Mouse (Mus musculus) testis, adult 2 months (tissue): ENCODE results near the gene 1700020N01Rik. TPM values are rescaled to one million over a fixed set of nuclear protein-coding genes. Genes with fewer than 3 reads are reported as not detected.
A peak's percentile ranks its signal among the peaks of the same experiment; 100 is the strongest.

Source experiments
- H3K27ac ChIP-seq: fragments of 200-500 bp; 2 replicates; pipeline ENCODE4 v1.5.1; 2012; ENCODE audit warnings: low read depth, low read length; ENCODE audit not compliant: control insufficient read depth, insufficient read depth
- H3K27me3 ChIP-seq: fragments of 200-500 bp; 2 replicates; pipeline ENCODE4 v1.6.1; 2012; ENCODE audit warnings: mild to moderate bottlenecking, low read length, moderate library complexity; ENCODE audit not compliant: control insufficient read depth, insufficient read depth
- H3K36me3 ChIP-seq: fragments of 200-500 bp; 2 replicates; pipeline ENCODE4 v1.6.1; 2012; ENCODE audit warnings: mild to moderate bottlenecking, low read length; ENCODE audit not compliant: control insufficient read depth, insufficient read depth
- H3K4me1 ChIP-seq: fragments of 200-500 bp; 2 replicates; pipeline ENCODE4 v1.6.1; 2012; ENCODE audit warnings: low read length; ENCODE audit not compliant: control insufficient read depth, insufficient read depth
- H3K4me3 ChIP-seq: fragments of 200-500 bp; 2 replicates; pipeline ENCODE4 v1.5.1; 2012; ENCODE audit warnings: low read depth, mild to moderate bottlenecking, low read length, moderate library complexity, mixed read lengths; ENCODE audit not compliant: control insufficient read depth
- CTCF ChIP-seq: fragments of 200-500 bp; IDR thresholded peaks from 2 replicates; pipeline ENCODE4 v1.5.1; 2012; ENCODE audit warnings: low read depth, mild to moderate bottlenecking, inconsistent platforms, low read length, moderate library complexity; ENCODE audit not compliant: control insufficient read depth, insufficient read depth, insufficient replicate concordance
- POLR2A ChIP-seq: fragments of 200-500 bp; IDR thresholded peaks from 2 replicates; pipeline ENCODE4 v1.6.1; 2012; ENCODE audit warnings: low read depth, mild to moderate bottlenecking, inconsistent platforms, low read length, moderate library complexity; ENCODE audit not compliant: control insufficient read depth
- polyA plus RNA-seq: library from polyadenylated mRNA; depleted of rRNA; stranded (reverse); fragments of >200 nt; gene quantifications from 2 replicates; pipeline ENCODE4 v1.2.3, GENCODE M21; 2012

The 1700020N01Rik gene
- polyA plus RNA-seq, 1 experiment = 117 TPM

DNA sequence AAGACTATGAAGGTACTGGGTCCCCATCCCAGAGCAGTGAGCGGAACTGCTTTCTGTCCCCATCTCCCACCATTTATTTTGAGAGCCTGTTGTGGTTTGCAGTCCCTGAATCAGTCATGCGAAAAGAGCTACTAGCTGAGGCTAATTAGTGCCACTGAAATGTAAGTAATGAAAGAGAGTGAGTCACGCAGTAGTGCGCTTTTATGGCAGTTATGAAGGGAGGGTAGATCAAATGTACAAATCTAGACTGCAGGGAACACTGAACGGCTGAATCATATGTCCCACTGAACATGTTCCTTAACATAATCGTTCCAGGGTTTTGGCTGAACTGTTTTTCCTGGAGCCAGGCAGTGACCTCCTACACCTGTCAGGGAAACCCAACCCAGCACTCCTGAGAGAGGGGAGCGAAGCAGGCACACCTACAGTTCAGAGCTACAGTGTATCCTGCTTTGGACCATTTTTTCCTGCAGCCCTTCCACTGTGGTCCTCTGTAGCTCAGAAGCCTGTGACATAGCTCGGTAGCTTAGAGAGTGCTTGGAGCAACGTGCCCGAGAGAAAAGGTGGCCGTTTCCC lies 17.1 kb upstream of the 1700020N01Rik start:
- Histone ChIP-seq H3K27me3 (no peaks in the 10 kb centered on the region), H3K4me3 (no peak overlapping the region), H3K27ac (no peak overlapping the region), H3K4me1 (no peaks in the 10 kb centered on the region), H3K36me3 (no peaks in the 10 kb centered on the region)
- TF ChIP-seq POLR2A (no peak), CTCF (no peak)

DNA sequence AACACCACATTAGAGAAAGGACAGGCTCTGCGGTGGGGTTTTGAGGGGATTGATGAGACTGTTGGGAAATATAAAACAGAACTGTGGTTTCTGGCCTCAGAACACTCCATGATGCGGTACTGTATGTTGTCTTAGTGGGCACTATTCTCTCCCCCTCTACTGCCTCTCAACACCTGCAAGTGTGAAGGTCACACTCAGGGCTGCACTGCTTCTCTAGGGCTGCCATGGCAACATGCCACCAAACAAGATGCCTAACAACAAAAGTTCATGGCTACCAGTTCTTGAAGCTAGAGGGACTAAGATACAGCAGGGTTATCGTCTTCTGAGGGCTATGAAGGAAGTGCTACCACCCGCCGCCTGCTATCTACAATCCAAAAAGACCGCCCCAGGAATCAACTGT lies 15.1 kb upstream of the 1700020N01Rik start:
- no peak overlapping the region for H3K4me3 ChIP-seq
- H3K36me3 ChIP-seq = no peaks in the 10 kb centered on the region
- H3K27me3 ChIP-seq = no peaks in the 10 kb centered on the region
- H3K27ac ChIP-seq = no peak overlapping the region
- H3K4me1 ChIP-seq = no peaks in the 10 kb centered on the region
- no peak for TF ChIP-seq CTCF
- no peak for TF ChIP-seq POLR2A

DNA sequence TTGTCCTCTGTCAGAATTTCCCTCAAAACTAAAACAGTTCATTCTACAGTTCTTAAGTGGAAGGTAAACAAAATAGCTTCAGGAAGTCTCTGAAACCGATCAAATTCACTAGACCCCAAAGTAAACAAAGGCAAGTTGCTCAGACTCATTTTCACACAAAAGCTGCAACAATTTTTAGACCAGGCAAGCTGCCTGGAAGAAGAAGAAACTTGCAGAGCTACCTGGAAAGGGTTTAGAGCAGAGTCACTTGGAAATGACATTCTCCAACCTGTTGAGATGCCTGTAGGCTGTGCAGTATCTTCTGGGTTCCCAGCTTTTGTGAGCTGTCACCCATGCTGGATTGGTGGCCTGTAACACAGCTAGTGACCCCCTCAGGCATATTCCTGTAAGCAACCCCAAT lies 11.4 kb upstream of the 1700020N01Rik start:
- Histone ChIP-seq H3K4me1 (no peaks in the 10 kb centered on the region), H3K4me3 (no peak overlapping the region), H3K27ac (no peak overlapping the region), H3K36me3 (no peaks in the 10 kb centered on the region), H3K27me3 (no peaks in the 10 kb centered on the region)
- no peak for TF ChIP-seq CTCF
- no peak for TF ChIP-seq POLR2A

DNA sequence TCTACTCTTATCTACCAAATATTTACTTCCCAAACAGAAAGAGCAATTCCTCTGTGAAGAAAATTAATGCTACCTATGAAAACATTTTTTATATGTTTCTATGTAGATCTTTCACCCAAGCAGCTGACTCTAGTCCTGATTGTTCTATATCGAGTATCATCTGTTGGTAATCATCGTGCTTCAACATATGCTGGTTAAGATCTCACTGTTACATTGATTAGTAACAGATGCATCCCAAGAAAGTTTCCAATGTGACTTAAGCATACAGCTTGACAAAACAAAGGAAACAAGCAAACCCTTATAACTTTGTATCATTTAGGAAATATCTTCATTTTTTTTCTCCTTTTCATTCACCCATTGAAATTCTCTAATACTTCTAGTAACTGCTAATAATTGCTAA lies 5.9 kb upstream of the 1700020N01Rik start:
- Histone ChIP-seq H3K36me3 (no peaks in the 10 kb centered on the region), H3K4me3 (no peak overlapping the region), H3K27me3 (no peaks in the 10 kb centered on the region), H3K27ac (no peak overlapping the region), H3K4me1 (no peaks in the 10 kb centered on the region)
- no peak for TF ChIP-seq POLR2A
- no peak for TF ChIP-seq CTCF

DNA sequence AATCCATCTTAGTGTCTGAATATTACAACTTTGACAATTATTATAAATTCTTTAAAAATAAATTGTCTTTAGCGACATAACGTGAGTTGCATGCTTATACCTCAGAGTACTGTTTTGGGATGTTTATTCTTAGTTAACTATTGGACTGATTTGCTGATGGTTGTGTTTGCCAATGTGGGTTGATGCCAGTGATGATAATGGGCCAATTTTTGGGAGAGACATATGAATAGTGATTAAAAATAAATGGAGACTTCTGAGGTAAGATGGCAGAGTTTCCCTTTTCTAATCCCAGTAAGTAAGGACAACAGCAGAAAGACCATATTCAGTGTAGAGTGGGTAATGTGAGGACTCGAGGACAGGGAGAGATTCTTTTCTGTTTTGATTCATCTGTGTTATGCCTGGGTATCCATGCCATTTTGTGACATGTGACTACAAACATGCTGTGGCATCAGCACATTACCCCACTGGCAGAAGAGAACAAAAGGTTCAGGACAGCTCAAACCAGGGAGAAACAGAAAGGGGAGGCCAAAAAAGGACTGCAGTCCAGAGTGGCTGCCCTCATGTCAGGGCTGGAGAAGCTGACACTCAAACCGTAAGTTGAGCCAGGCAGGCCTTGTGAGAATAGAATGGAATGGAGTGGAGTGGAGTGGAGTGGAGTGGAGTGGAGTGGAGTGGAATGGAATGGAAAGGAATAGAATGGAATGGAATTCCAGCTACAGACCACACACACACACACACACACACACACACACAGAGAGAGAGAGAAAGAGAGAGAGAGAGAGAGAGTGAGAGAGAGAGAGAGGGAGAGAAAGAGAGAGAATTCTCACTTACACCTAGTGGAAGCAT lies 4.7 kb upstream of the 1700020N01Rik start:
- TF ChIP-seq CTCF (no peak), POLR2A (no peak)
- H3K4me3 ChIP-seq = no peak overlapping the region
- H3K36me3 ChIP-seq = no peaks in the 10 kb centered on the region
- H3K27me3 ChIP-seq = no peaks in the 10 kb centered on the region
- H3K4me1 ChIP-seq = no peaks in the 10 kb centered on the region
- H3K27ac ChIP-seq = no peak overlapping the region

DNA sequence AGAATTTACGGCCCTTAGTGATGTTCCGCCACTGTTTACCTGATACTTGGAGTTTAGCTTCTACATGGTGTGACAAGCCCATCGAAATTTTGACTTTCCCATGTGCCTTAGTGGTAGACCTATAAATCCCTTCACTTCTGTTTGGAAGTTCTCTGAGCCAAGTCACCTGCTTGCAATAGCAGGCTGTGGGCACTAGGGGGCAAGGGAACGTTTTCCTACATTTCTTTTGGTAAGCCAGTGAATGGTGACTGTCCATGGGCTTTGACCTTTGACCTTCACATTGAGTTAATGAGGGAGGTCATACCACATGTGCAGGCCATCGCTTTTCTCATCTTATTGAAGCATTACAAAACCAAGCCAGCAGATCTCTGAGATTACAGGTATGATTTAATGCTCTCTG lies 8.0 kb downstream of the 1700020N01Rik start:
- H3K4me1 ChIP-seq = no peaks in the 10 kb centered on the region
- no peaks in the 10 kb centered on the region for H3K27me3 ChIP-seq
- TF ChIP-seq POLR2A = no peak
- peak; percentile 38; the same call in 1 of the 2 replicates for TF ChIP-seq CTCF
- no peak overlapping the region for H3K4me3 ChIP-seq
- peaks cover 3% of the 10 kb centered on the region; the same call in 1 of the 2 replicates for H3K36me3 ChIP-seq
- H3K27ac ChIP-seq = no peak overlapping the region

DNA sequence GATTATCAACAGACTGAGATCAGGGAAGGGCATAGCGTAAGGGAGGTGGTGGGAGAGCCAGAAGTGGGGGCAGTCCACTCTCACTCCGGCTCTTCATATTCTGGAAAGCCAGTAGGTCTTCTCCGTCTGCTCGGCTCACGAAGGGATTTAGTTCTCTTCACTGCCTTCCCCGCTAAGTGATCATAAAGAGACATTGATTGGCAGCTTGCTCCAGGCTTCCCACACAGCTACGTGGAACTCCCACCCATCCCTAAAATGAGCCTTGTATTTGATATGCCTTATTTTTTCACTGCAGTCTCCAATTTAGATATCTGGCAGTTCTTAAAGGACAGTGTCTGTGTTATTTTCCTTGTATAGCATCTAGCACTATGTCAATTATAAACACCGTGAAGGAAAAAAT lies 11.5 kb downstream of the 1700020N01Rik start:
- no peak overlapping the region for H3K27ac ChIP-seq
- H3K36me3 ChIP-seq = no peaks in the 10 kb centered on the region
- H3K27me3 ChIP-seq = no peaks in the 10 kb centered on the region
- no peaks in the 10 kb centered on the region for H3K4me1 ChIP-seq
- H3K4me3 ChIP-seq = no peak overlapping the region
- no peak for TF ChIP-seq POLR2A
- no peak for TF ChIP-seq CTCF
